Mouse (Mus musculus) left cerebral cortex, adult 2 months (tissue): ENCODE results near the gene Wnt16. TPM values are rescaled to one million over a fixed set of nuclear protein-coding genes. Genes with fewer than 3 reads are reported as not detected.

Source experiments
- DNase-seq, 2 experiments: peaks; one replicate each; pipeline ENCODE4 v3.0.0; 2021 to 2022; ENCODE audit warnings: low spot score in 2 of 2, mixed read lengths in 1 of 2; ENCODE audit errors: extremely low spot score in 1 of 2
- H3K27ac ChIP-seq: fragments of 200-600 bp; 2 replicates; pipeline ENCODE4 v1.8.1; 2022
- H3K4me3 ChIP-seq: fragments of 200-600 bp; 2 replicates; pipeline ENCODE4 v1.8.1; 2022
- CTCF ChIP-seq: fragments of 200-600 bp; IDR thresholded peaks from 2 replicates; pipeline ENCODE4 v1.8.1; 2022; ENCODE audit warnings: antibody characterized with exemption, mild to moderate bottlenecking, moderate library complexity
- intact Hi-C: fragments of 180-260 bp; cut with DNase I; formaldehyde crosslinking; loops from one replicate; pipeline ENCODE4 v1.15.1; 2025
- total RNA-seq, 2 experiments: library from RNA; stranded (reverse); gene quantifications; 2 replicates each; pipeline ENCODE4 v1.2.3; 2021

Gene Wnt16
- total RNA-seq, 2 experiments from 2014 or later: 0.72 to 1.1 TPM

- TF ChIP-seq CTCF: no peak
- intact Hi-C loops: loop anchor here (5.0 kb wide), 1 partner anchor 158 kb away; no protein-coding TSS in a partner anchor
- peak; percentile 14 to 16 for DNase-seq
- Histone ChIP-seq H3K27ac (no peak overlapping the region), H3K4me3 (no peak overlapping the region)
Measured at GRCm38 (mm10) chr6:22280217-22280861, 7.7 kb upstream of the Wnt16 start.

- Histone ChIP-seq H3K27ac (no peak overlapping the region), H3K4me3 (no peak overlapping the region)
- no peak for DNase-seq
- TF ChIP-seq CTCF: no peak
- intact Hi-C loops: loop anchor here (5.0 kb wide), 1 partner anchor 160 kb away; no protein-coding TSS in a partner anchor
Measured at GRCm38 (mm10) chr6:22282405-22282804, 5.6 kb upstream of the Wnt16 start.

- no peak overlapping the region for H3K27ac ChIP-seq
- DNase-seq: peak; percentile 21 to 32
- intact Hi-C loops: no loop called here
- TF ChIP-seq CTCF: peak; percentile 21
- H3K4me3 ChIP-seq: peak overlapping the region; percentile 28
Measured at GRCm38 (mm10) chr6:22288737-22289460, 872 bp downstream of the Wnt16 start.

GRCm38 (mm10) chr6:22289461-22290021 is 1.5 kb downstream of the Wnt16 start:
- TF ChIP-seq CTCF: no peak
- no peak overlapping the region for H3K27ac ChIP-seq
- DNase-seq: no peak
- intact Hi-C loops: loop anchor here (5.0 kb wide), 1 partner anchor 963 kb away; no protein-coding TSS in a partner anchor
- no peak overlapping the region for H3K4me3 ChIP-seq

GRCm38 (mm10) chr6:22290790-22291189 is 2.8 kb downstream of the Wnt16 start:
- TF ChIP-seq CTCF: no peak
- Histone ChIP-seq H3K4me3 (no peak overlapping the region), H3K27ac (no peak overlapping the region)
- no peak for DNase-seq
- intact Hi-C loops: loop anchor here (5.0 kb wide), 1 partner anchor 962 kb away; no protein-coding TSS in a partner anchor

GRCm38 (mm10) chr6:22292056-22292455 is 4.0 kb downstream of the Wnt16 start:
- intact Hi-C loops: loop anchor here (5.0 kb wide), 1 partner anchor 960 kb away; no protein-coding TSS in a partner anchor
- TF ChIP-seq CTCF: no peak
- no peak overlapping the region for H3K27ac ChIP-seq
- DNase-seq: no peak
- H3K4me3 ChIP-seq: no peak overlapping the region

- Histone ChIP-seq H3K4me3 (no peak overlapping the region), H3K27ac (no peak overlapping the region)
- intact Hi-C loops: loop anchor here (5.0 kb wide), 1 partner anchor 958 kb away; no protein-coding TSS in a partner anchor
- no peak for TF ChIP-seq CTCF
- no peak for DNase-seq
Measured at GRCm38 (mm10) chr6:22293922-22294321, 5.9 kb downstream of the Wnt16 start.

GRCm38 (mm10) chr6:22297028-22297427 is 9.0 kb downstream of the Wnt16 start:
- no peak overlapping the region for H3K4me3 ChIP-seq
- H3K27ac ChIP-seq: no peak overlapping the region
- DNase-seq: no peak
- no peak for TF ChIP-seq CTCF
- intact Hi-C loops: no loop called here

- intact Hi-C loops: no loop called here
- DNase-seq: no peak
- TF ChIP-seq CTCF: no peak
Measured at GRCm38 (mm10) chr6:22298059-22298458, 10.0 kb downstream of the Wnt16 start.

GRCm38 (mm10) chr6:22325364-22326072 is 37.5 kb downstream of the Wnt16 start:
- Histone ChIP-seq H3K4me3 (no peak overlapping the region), H3K27ac (no peak overlapping the region)
- DNase-seq: peak; percentile 76 to 87
- peak; percentile 98 for TF ChIP-seq CTCF
- intact Hi-C loops: loop anchor here (1.0 to 5.0 kb wide), 3 partner anchors 169 to 657 kb away; no protein-coding TSS in a partner anchor

More at GRCm38 (mm10) chr6:22298059-22298458, 10.0 kb downstream of the Wnt16 start:
- Histone ChIP-seq H3K4me3 (no peak overlapping the region), H3K27ac (no peak overlapping the region)

GRCm38 (mm10) chr6:22326289-22326688 is 38.3 kb downstream of the Wnt16 start:
- intact Hi-C loops: loop anchor here (5.0 kb wide), 1 partner anchor 204 kb away; no protein-coding TSS in a partner anchor
- DNase-seq: no peak

More at GRCm38 (mm10) chr6:22326289-22326688, 38.3 kb downstream of the Wnt16 start:
- TF ChIP-seq CTCF: no peak
- H3K4me3 ChIP-seq: no peak overlapping the region
- no peak overlapping the region for H3K27ac ChIP-seq
